ENCODE assay signal across 8 mouse cellular contexts in the genomic region with DNA sequence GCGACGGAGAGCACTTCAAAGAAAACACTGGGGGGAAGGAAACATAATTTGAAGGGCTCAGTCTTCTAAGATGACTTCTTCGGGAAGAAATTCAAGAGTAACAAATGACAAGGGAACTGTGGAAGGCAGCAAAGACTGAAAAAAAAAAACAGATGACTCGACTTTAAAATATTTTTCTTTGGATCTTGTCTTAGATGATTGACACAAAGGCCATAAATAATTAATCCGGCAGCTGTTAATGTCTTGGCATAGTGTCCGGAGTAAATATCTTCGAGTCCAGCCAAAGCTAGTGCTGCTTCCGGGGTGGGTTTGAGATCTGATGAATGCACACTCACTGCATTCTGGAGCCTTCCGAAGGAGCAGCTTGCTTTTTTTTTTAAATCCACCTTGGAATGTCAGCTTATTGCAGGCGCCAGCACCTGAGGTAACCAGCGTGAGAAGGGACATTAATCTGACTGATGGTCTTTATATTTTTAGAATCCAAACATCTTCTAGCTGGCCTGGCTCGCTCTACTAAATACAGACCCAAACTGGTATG. TPM values are rescaled to one million over a fixed set of nuclear protein-coding genes. Genes with fewer than 3 reads are reported as not detected.
DNase-seq lines count a peak whose midpoint lies in the region; ATAC-seq lines count a peak whose summit lies in the region.

No protein-coding gene starts in this region.

- H3K9me3 ChIP-seq in limb, embryonic 13.5 days: no peaks in the 10 kb centered on the region
- no peaks in the 10 kb centered on the region for H3K9me3 ChIP-seq in stomach, embryonic 15.5 days

- DNase-seq in cerebellum, adult 9-10 months: peak; percentile 59
- DNase-seq in lung, postnatal 10 days: peak; percentile 5
- no peak for DNase-seq in lung, postnatal 25 days (ENCODE audit: low spot score)
- DNase-seq in thymus, postnatal 4 days: no peak

- no peaks in the 10 kb centered on the region for H3K36me3 ChIP-seq in limb, embryonic 13.5 days
- no peaks in the 10 kb centered on the region for H3K36me3 ChIP-seq in stomach, embryonic 15.5 days

- peaks cover 46% of the 10 kb centered on the region for H3K27me3 ChIP-seq in limb, embryonic 13.5 days
- peaks cover 23% of the 10 kb centered on the region for H3K27me3 ChIP-seq in stomach, embryonic 15.5 days (replicated peaks)

- peaks cover 22% of the 10 kb centered on the region for H3K4me1 ChIP-seq in limb, embryonic 13.5 days
- H3K4me1 ChIP-seq in stomach, embryonic 15.5 days: peaks cover 10% of the 10 kb centered on the region

- H3K4me3 ChIP-seq in limb, embryonic 13.5 days: peak overlapping the region; percentile 69
- H3K4me3 ChIP-seq in stomach, embryonic 15.5 days (replicated peaks): peak overlapping the region; percentile 57

- H3K27ac ChIP-seq in limb, embryonic 13.5 days: no peak overlapping the region
- no peak overlapping the region for H3K27ac ChIP-seq in stomach, embryonic 15.5 days

- peak overlapping the region; percentile 79 for H3K9ac ChIP-seq in limb, embryonic 13.5 days
- H3K9ac ChIP-seq in stomach, embryonic 15.5 days: peak overlapping the region; percentile 26; the same call in 1 of the 2 replicates

- no peak for ATAC-seq in cerebellum, adult (ENCODE audit: insufficient number of reproducible peaks, low FRiP score, low TSS enrichment)
- no peak for ATAC-seq in limb, embryonic 13.5 days (ENCODE audit: low FRiP score, low read depth)
- no peak for ATAC-seq in stomach, embryonic 15.5 days (ENCODE audit: insufficient read depth, low FRiP score, low read depth)
- ATAC-seq in megakaryocyte, adult 5-6 weeks (ENCODE audit: poor library complexity, severe bottlenecking): no peak

- peak overlapping the region; percentile 99 for H3K4me2 ChIP-seq in limb, embryonic 13.5 days (replicated peaks)
- peak overlapping the region; percentile 99 for H3K4me2 ChIP-seq in stomach, embryonic 15.5 days

- WGBS in limb, embryonic 13.5 days: 26% methylated on average over 12 of the region's 12 CpGs
- 20% methylated on average over 12 of the region's 12 CpGs for WGBS in stomach, embryonic 15.5 days

RNA-seq across cellular contexts. Expression of a gene that starts 2.0 kb away (rescaled TPM):
- polyA plus RNA-seq in limb, embryonic 13.5 days (2015; fragmentation: Nextera tagmentation; extraction: Ambion mirVana): 7.7 and 7.8 TPM in 2 replicates
- 5.2 and 5.9 TPM in 2 replicates for polyA plus RNA-seq in stomach, embryonic 15.5 days (2015; fragmentation: Nextera tagmentation; extraction: Ambion mirVana)
- not detected in 2 replicates for total RNA-seq in megakaryocyte, adult 5-6 weeks (2015)
- not detected in 2 replicates for total RNA-seq in megakaryocyte, adult 5-6 weeks (2017)

Comparison
In these comparisons a context has a peak if more than half of its experiments do, and no peak if none do; other contexts are left out.
1. DNase-seq: peak in cerebellum, adult 9-10 months (single experiment) and lung, postnatal 10 days (single experiment); none in lung, postnatal 25 days (single experiment) and thymus, postnatal 4 days (single experiment).